In the genomic region with DNA sequence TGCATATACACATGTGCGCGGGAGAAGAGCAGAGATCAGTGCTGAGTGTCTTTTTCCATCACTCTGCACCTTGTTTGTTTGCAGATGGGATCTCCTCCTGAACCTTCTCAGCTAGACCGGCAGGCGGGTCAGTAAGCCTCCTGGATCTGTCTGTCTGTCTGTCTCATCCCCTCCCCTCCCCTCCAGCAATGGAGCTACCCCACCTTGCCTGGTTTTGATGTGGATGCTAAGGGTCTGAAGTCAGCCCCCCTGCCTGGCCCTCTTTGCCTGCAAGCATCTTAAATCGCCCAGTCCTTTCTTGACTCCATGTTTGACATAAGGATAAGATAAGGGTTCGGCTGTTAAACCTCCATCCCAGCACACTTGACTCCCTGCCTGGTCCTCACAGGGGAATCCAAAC, we compare ENCODE assay signal across 17 mouse cellular contexts. TPM values are rescaled to one million over a fixed set of nuclear protein-coding genes. Genes with fewer than 3 reads are reported as not detected.
"Had no signal": no experiment of that assay in that cellular context is flagged by ENCODE, and none has a peak within 500 bp of the region (broad histone marks: within the 10 kb centered on the region; RNA-seq: fewer than 3 reads in every experiment).

No protein-coding gene starts in this region.

- H3K36me3 ChIP-seq: liver, embryonic 15.5 days; lung, embryonic 15.5 days; midbrain, embryonic 12.5 days; midbrain, embryonic 15.5 days; neural tube, embryonic 13.5 days; neural tube, embryonic 15.5 days had no signal

- H3K9me3 ChIP-seq: liver, embryonic 15.5 days; lung, embryonic 15.5 days; megakaryocyte, embryonic 14.5 days; midbrain, embryonic 12.5 days; midbrain, embryonic 15.5 days; neural tube, embryonic 13.5 days; neural tube, embryonic 15.5 days had no signal

- ATAC-seq: liver, postnatal 0 days; lung, postnatal 0 days; midbrain, embryonic 15.5 days had no signal

- H3K4me1 ChIP-seq: midbrain, embryonic 15.5 days had no signal

- H3K4me3 ChIP-seq: liver, embryonic 15.5 days; lung, embryonic 15.5 days; midbrain, embryonic 12.5 days; midbrain, embryonic 15.5 days; neural tube, embryonic 13.5 days; neural tube, embryonic 15.5 days had no signal

- H3K27me3 ChIP-seq: liver, embryonic 15.5 days; lung, embryonic 15.5 days; megakaryocyte, embryonic 14.5 days; midbrain, embryonic 12.5 days; midbrain, embryonic 15.5 days; neural tube, embryonic 13.5 days; neural tube, embryonic 15.5 days had no signal

- H3K4me2 ChIP-seq: lung, embryonic 15.5 days; midbrain, embryonic 12.5 days; midbrain, embryonic 15.5 days; neural tube, embryonic 13.5 days; neural tube, embryonic 15.5 days had no signal

- H3K27ac ChIP-seq: lung, embryonic 15.5 days; midbrain, embryonic 12.5 days; midbrain, embryonic 15.5 days; neural tube, embryonic 13.5 days; neural tube, embryonic 15.5 days had no signal

- DNase-seq: lung, adult 2 months; lung, postnatal 14 days; retina, postnatal 1 day; right cerebral cortex, adult 18-20 months; right cerebral cortex, postnatal 25 days; right cerebral cortex, postnatal 4 days had no signal

- H3K9ac ChIP-seq: liver, embryonic 15.5 days; liver, postnatal 0 days; lung, embryonic 15.5 days; midbrain, embryonic 12.5 days; midbrain, embryonic 15.5 days; neural tube, embryonic 13.5 days; neural tube, embryonic 15.5 days had no signal

RNA-seq across cellular contexts. Expression of gene Degs2, which starts 57.9 kb away (rescaled TPM):
- total RNA-seq: monocyte, adult 5-6 weeks had no signal
- polyA plus RNA-seq: macrophage had no signal
